Mouse (Mus musculus) embryonic facial prominence, embryonic 10.5 days (tissue): ENCODE results near the gene Hoxa13. TPM values are rescaled to one million over a fixed set of nuclear protein-coding genes. Genes with fewer than 3 reads are reported as not detected.

Experiments used
- DNase-seq: peaks from one replicate; pipeline ENCODE4 v3.0.0-alpha.2; 2017; ENCODE audit warnings: low spot score
- H3K27ac ChIP-seq: fragments of 300-500 bp; sonication (generic); replicated peaks from 2 replicates; pipeline ENCODE4 v1.5.1; 2016; ENCODE audit warnings: mild to moderate bottlenecking
- H3K27me3 ChIP-seq: fragments of 300-500 bp; sonication (generic); replicated peaks from 2 replicates; pipeline ENCODE4 v1.6.1; 2016; ENCODE audit warnings: low read depth, mild to moderate bottlenecking; ENCODE audit not compliant: poor library complexity, severe bottlenecking
- H3K36me3 ChIP-seq: fragments of 300-500 bp; sonication (generic); replicated peaks from 2 replicates; pipeline ENCODE4 v1.6.1; 2016; ENCODE audit warnings: mild to moderate bottlenecking, moderate library complexity
- H3K4me1 ChIP-seq: fragments of 300-500 bp; sonication (generic); 2 replicates; pipeline ENCODE4 v1.6.1; 2016
- H3K4me3 ChIP-seq: fragments of 300-500 bp; sonication (generic); 2 replicates; pipeline ENCODE4 v1.5.1; 2016; ENCODE audit warnings: mild to moderate bottlenecking, moderate library complexity
- H3K9me3 ChIP-seq: fragments of 300-500 bp; sonication (generic); 2 replicates; pipeline ENCODE4 v1.6.1; 2016; ENCODE audit warnings: mild to moderate bottlenecking
- WGBS: fragments of 180-500 bp; shearing (Covaris S2); methylation state at CpG from one replicate; pipeline ENCODE4 v1.1.7; 2016; 5-methylcytosine and 5-hydroxymethylcytosine counted together
- polyA plus RNA-seq: library from polyadenylated mRNA; unstranded; fragments of >200 nt; fragmentation: Nextera tagmentation; extraction: Ambion mirVana; gene quantifications from 2 replicates; pipeline ENCODE4 v1.2.1, GENCODE M21; 2016

Hoxa13 gene
- polyA plus RNA-seq, 1 experiment from 2014 or later = not detected

GRCm38 (mm10) chr6:52245040-52245756 is 15.5 kb downstream of the Hoxa13 start:
- Histone ChIP-seq H3K27ac (no peak overlapping the region), H3K4me1 (peaks cover 15% of the 10 kb centered on the region), H3K36me3 (no peaks in the 10 kb centered on the region), H3K4me3 (no peak overlapping the region), H3K9me3 (no peaks in the 10 kb centered on the region), H3K27me3 (peaks cover 100% of the 10 kb centered on the region)
- DNase-seq = no peak
- WGBS = under 1% methylated on average over 71 of the region's 71 CpGs

DNA sequence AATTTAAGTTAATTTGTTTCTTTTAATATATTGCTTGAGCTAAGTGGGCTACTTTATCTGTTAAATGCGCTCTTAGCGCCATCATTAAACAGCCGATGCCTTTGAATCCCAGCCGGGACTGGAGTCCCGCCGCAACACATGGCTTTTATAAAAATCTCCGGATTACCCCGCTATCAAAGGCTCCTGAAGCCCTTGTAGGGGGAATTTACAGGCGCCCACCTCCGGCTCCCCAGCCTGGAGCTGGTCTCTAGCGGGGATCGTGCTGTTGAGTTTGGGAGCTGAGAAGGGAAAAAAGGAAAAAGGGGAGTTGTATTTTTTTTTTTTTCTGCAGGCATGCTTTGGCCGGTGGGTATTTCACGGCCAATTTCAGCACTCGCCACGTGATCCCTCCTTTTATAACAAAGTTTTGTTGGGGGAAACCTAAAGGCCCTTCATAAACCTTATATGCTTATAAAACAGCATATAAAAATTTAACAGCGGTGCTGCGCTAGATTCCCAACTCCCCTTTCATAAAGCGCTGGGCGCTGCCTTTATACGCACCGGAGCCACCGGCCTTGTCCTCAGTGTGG is 16.1 kb downstream of the Hoxa13 start:
- peaks cover 15% of the 10 kb centered on the region for H3K4me1 ChIP-seq
- DNase-seq = no peak
- WGBS = 1% methylated on average over 23 of the region's 23 CpGs
- no peak overlapping the region for H3K4me3 ChIP-seq
- H3K9me3 ChIP-seq = no peaks in the 10 kb centered on the region
- no peaks in the 10 kb centered on the region for H3K36me3 ChIP-seq
- no peak overlapping the region for H3K27ac ChIP-seq
- peaks cover 100% of the 10 kb centered on the region for H3K27me3 ChIP-seq

- peaks cover 100% of the 10 kb centered on the region for H3K27me3 ChIP-seq
- peaks cover 15% of the 10 kb centered on the region for H3K4me1 ChIP-seq
- no peak overlapping the region for H3K27ac ChIP-seq
- H3K36me3 ChIP-seq = no peaks in the 10 kb centered on the region
- no peaks in the 10 kb centered on the region for H3K9me3 ChIP-seq
- no peak overlapping the region for H3K4me3 ChIP-seq
- WGBS = 0% methylated on average over 12 of the region's 12 CpGs
- peak; percentile 54 for DNase-seq
Measured at GRCm38 (mm10) chr6:52243681-52244121, 17.0 kb downstream of the Hoxa13 start.

GRCm38 (mm10) chr6:52242801-52243332 is 17.8 kb downstream of the Hoxa13 start:
- peak; percentile 27 for DNase-seq
- H3K36me3 ChIP-seq = no peaks in the 10 kb centered on the region
- no peak overlapping the region for H3K27ac ChIP-seq
- H3K4me1 ChIP-seq = peaks cover 15% of the 10 kb centered on the region
- no peak overlapping the region for H3K4me3 ChIP-seq
- WGBS = 3% methylated on average over 4 of the region's 4 CpGs
- peaks cover 100% of the 10 kb centered on the region for H3K27me3 ChIP-seq
- H3K9me3 ChIP-seq = no peaks in the 10 kb centered on the region

DNA sequence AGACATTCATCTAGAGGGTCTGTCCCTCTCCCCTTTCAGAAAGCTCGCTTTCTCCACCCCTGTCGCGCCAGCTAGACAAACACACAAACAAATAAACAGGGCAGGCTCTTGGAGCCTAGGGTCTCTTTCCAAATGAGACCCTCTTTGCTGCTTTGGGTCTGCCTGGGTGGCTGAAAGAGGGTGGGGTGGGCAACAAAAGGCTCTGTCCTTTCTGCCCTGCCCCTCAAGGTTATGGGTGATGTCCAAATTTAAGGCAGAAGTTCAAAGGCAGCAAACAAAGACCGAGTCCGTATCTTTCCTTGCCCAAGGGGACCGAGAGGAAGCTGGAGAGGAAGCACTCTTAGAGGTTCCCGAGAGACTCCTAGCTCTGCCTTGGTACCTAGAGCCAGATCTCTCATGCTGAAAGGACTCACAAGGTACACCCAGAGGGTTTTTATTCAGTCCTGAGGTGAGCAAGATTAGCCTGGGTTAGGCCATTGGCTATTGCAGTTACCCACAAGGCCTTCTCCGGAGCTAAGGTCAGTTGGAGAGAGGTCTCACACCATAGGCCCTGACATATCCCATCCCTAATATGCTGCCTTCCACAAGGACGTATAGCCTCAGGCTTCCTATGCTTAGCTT is 19.6 kb downstream of the Hoxa13 start:
- WGBS = 4% methylated on average over 9 of the region's 9 CpGs
- DNase-seq = peak; percentile 34

DNA sequence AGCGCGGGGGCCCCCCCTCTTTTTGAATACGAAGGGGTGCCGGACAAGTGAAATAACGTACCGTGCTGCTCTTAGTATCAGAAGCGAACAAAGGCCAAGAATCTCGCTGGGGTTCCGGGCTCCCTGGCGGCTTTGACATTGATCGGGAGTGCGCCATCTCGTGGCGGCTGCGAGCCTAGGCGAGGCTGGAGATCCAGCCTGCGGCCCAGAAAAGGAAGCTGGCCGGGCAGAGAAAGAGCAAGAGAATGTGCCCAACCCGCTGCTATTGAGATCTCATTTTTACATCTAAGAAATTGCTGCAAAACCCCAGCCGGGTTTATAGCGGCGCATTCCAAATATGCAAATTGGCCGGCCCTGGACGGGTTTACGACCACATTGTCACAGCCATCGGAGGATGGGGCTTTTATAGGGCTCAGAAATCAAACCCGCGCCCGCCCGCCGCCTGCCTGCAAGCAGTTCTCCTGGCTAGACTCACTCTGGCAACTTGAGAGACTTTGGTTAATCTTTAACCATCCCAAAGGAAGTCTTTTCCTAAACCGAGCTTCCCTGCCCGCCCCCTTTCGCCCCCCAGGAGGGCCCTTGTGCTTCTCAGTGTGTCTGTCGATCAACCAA is 20.2 kb downstream of the Hoxa13 start, which contains the start of gene Hoxa10:
Hoxa10 (minus strand) TSS at position 466 of the 612 bp plus-strand sequence.
- peak; percentile 90 for DNase-seq
- under 1% methylated on average over 35 of the region's 35 CpGs for WGBS

More for the DNA sequence above, 19.6 kb downstream of the Hoxa13 start:
- Histone ChIP-seq H3K4me3 (no peak overlapping the region), H3K27me3 (peaks cover 100% of the 10 kb centered on the region), H3K9me3 (no peaks in the 10 kb centered on the region), H3K36me3 (no peaks in the 10 kb centered on the region), H3K4me1 (peaks cover 11% of the 10 kb centered on the region; the same call in 1 of the 2 replicates), H3K27ac (no peak overlapping the region)

GRCm38 (mm10) chr6:52239625-52240388 is 20.9 kb downstream of the Hoxa13 start:
- Histone ChIP-seq H3K4me1 (peaks cover 5% of the 10 kb centered on the region; the same call in 1 of the 2 replicates), H3K27ac (no peak overlapping the region), H3K27me3 (peaks cover 100% of the 10 kb centered on the region), H3K4me3 (peak overlapping the region; percentile 27; the same call in 1 of the 2 replicates), H3K9me3 (no peaks in the 10 kb centered on the region), H3K36me3 (no peaks in the 10 kb centered on the region)
- WGBS = 2% methylated on average over 30 of the region's 30 CpGs
- no peak for DNase-seq

More for the DNA sequence above, 20.2 kb downstream of the Hoxa13 start, which contains the start of gene Hoxa10:
- Histone ChIP-seq H3K36me3 (no peaks in the 10 kb centered on the region), H3K27ac (no peak within 1 kb of the TSS), H3K4me1 (peaks cover 11% of the 10 kb centered on the region; the same call in 1 of the 2 replicates), H3K9me3 (no peaks in the 10 kb centered on the region), H3K4me3 (peak within 1 kb of the TSS; percentile 27; the same call in 1 of the 2 replicates), H3K27me3 (peaks cover 100% of the 10 kb centered on the region)

- DNase-seq = peak; percentile 54
- no peak overlapping the region for H3K4me3 ChIP-seq
Measured at GRCm38 (mm10) chr6:52238976-52239375, 21.7 kb downstream of the Hoxa13 start.

DNA sequence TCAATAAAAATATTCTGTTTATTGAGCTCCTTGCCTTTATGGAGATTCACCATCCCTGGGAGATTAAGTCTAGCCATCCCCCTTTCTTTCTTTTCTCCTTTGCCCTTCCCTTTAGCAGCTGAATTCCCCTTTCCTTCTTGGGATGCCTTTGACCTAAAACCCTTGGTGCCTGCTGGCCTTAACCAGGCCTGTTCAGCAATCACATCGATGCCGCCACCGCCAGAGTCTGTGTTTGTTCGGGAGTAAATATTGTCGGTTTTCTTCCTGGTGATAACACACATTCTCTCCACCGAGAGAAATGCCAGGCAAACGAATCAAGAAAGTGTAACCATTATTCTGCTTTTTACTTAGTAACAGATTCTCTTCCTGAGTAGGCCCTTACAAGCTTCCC is 22.5 kb downstream of the Hoxa13 start:
- WGBS = 1% methylated on average over 7 of the region's 7 CpGs

More at GRCm38 (mm10) chr6:52238976-52239375, 21.7 kb downstream of the Hoxa13 start:
- WGBS = 1% methylated on average over 7 of the region's 7 CpGs
- Histone ChIP-seq H3K4me1 (peaks cover 11% of the 10 kb centered on the region; the same call in 1 of the 2 replicates), H3K27me3 (peaks cover 100% of the 10 kb centered on the region), H3K9me3 (no peaks in the 10 kb centered on the region), H3K36me3 (no peaks in the 10 kb centered on the region), H3K27ac (no peak overlapping the region)

GRCm38 (mm10) chr6:52237346-52238154 is 23.1 kb downstream of the Hoxa13 start:
- Histone ChIP-seq H3K27me3 (peaks cover 100% of the 10 kb centered on the region), H3K4me1 (peaks cover 6% of the 10 kb centered on the region; the same call in 1 of the 2 replicates), H3K27ac (no peak overlapping the region), H3K4me3 (no peak overlapping the region), H3K9me3 (no peaks in the 10 kb centered on the region), H3K36me3 (no peaks in the 10 kb centered on the region)
- DNase-seq = peak; percentile 40
- WGBS = 7% methylated on average over 10 of the region's 10 CpGs

More for the DNA sequence above, 22.5 kb downstream of the Hoxa13 start:
- no peak overlapping the region for H3K4me3 ChIP-seq
- DNase-seq = peak; percentile 36
- H3K27ac ChIP-seq = no peak overlapping the region
- no peaks in the 10 kb centered on the region for H3K9me3 ChIP-seq
- H3K36me3 ChIP-seq = no peaks in the 10 kb centered on the region
- H3K27me3 ChIP-seq = peaks cover 100% of the 10 kb centered on the region
- H3K4me1 ChIP-seq = peaks cover 6% of the 10 kb centered on the region; the same call in 1 of the 2 replicates

DNA sequence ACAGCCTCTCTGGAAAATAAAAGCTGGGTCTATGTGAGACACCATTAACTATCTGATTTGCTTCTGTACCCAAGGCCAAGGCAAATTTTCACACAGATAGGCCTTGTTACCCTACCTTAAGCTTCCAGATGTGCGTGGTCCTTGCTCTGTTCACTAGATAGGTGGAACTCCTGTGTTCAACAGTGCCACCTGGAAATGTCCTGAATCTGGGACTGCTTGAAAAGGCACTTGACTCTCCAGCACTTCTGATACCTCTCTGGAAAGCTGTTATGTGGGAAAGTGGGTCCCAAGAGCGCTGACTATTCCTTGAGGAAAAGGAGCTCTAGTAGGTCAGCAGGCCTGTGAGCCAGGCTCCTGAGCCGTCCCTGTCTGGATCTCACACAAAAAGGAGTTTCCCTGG is 23.9 kb downstream of the Hoxa13 start:
- Histone ChIP-seq H3K27me3 (peaks cover 100% of the 10 kb centered on the region), H3K9me3 (no peaks in the 10 kb centered on the region), H3K4me1 (peaks cover 6% of the 10 kb centered on the region; the same call in 1 of the 2 replicates), H3K4me3 (no peak overlapping the region), H3K27ac (no peak overlapping the region), H3K36me3 (no peaks in the 10 kb centered on the region)
- WGBS = 7% methylated on average over 3 of the region's 3 CpGs
- peak; percentile 29 for DNase-seq
